Mouse (Mus musculus) midbrain, embryonic 14.5 days (tissue): ENCODE data around the gene Ppfia4. TPM values are rescaled to one million over a fixed set of nuclear protein-coding genes. Genes with fewer than 3 reads are reported as not detected.

ENCODE experiments used
- ATAC-seq: fragments of 200-750 bp; cut with Nextera tagmentation; 2 replicates; pipeline ENCODE4 v1.8.0; 2017; ENCODE audit warnings: moderate number of reproducible peaks, moderate library complexity; ENCODE audit not compliant: low FRiP score, low TSS enrichment
- DNase-seq: peaks from one replicate; pipeline ENCODE4 v3.0.0-alpha.2; 2015
- H3K27ac ChIP-seq: fragments of 300-500 bp; sonication (generic); replicated peaks from 2 replicates; pipeline ENCODE4 v1.5.1; 2014; ENCODE audit warnings: mild to moderate bottlenecking, low read depth, low read length, moderate library complexity
- H3K27me3 ChIP-seq: fragments of 300-500 bp; sonication (generic); 2 replicates; pipeline ENCODE4 v1.6.1; 2014; ENCODE audit warnings: low read length, control low read depth, mixed read lengths; ENCODE audit not compliant: control insufficient read depth, insufficient read depth
- H3K36me3 ChIP-seq: fragments of 300-500 bp; sonication (generic); 2 replicates; pipeline ENCODE4 v1.6.1; 2014; ENCODE audit warnings: low read length, control low read depth; ENCODE audit not compliant: control insufficient read depth, insufficient read depth
- H3K4me1 ChIP-seq: fragments of 300-500 bp; sonication (generic); 2 replicates; pipeline ENCODE4 v1.6.1; 2014; ENCODE audit warnings: mild to moderate bottlenecking, antibody characterized with exemption, low read length, control low read depth; ENCODE audit not compliant: control insufficient read depth, insufficient read depth
- H3K4me2 ChIP-seq: fragments of 300-500 bp; sonication (generic); 2 replicates; pipeline ENCODE4 v1.6.1; 2014; ENCODE audit warnings: mild to moderate bottlenecking, low read length, moderate library complexity
- H3K4me3 ChIP-seq: fragments of 300-500 bp; sonication (generic); replicated peaks from 2 replicates; pipeline ENCODE4 v1.5.1; 2014; ENCODE audit warnings: low read depth, low read length
- H3K9ac ChIP-seq: fragments of 300-500 bp; sonication (generic); replicated peaks from 2 replicates; pipeline ENCODE4 v1.6.1; 2014; ENCODE audit warnings: mild to moderate bottlenecking, low read length, moderate library complexity
- H3K9me3 ChIP-seq: fragments of 300-500 bp; sonication (generic); 2 replicates; pipeline ENCODE4 v1.6.1; 2016; ENCODE audit warnings: low read length, control low read depth, mixed read lengths; ENCODE audit not compliant: control insufficient read depth
- WGBS: fragments of 180-500 bp; shearing (Covaris S2); extraction: QIAGEN DNeasy Blood & Tissue Kit; methylation state at CpG from one replicate; pipeline ENCODE4 v1.1.7; 2014; 5-methylcytosine and 5-hydroxymethylcytosine counted together
- polyA plus RNA-seq: library from polyadenylated mRNA; unstranded; fragments of >200 nt; fragmentation: Nextera tagmentation; extraction: Ambion mirVana; gene quantifications from 2 replicates; pipeline ENCODE4 v1.2.1, GENCODE M21; 2014

The Ppfia4 gene
- polyA plus RNA-seq, 1 experiment from 2014 or later = 11.5 TPM

DNA sequence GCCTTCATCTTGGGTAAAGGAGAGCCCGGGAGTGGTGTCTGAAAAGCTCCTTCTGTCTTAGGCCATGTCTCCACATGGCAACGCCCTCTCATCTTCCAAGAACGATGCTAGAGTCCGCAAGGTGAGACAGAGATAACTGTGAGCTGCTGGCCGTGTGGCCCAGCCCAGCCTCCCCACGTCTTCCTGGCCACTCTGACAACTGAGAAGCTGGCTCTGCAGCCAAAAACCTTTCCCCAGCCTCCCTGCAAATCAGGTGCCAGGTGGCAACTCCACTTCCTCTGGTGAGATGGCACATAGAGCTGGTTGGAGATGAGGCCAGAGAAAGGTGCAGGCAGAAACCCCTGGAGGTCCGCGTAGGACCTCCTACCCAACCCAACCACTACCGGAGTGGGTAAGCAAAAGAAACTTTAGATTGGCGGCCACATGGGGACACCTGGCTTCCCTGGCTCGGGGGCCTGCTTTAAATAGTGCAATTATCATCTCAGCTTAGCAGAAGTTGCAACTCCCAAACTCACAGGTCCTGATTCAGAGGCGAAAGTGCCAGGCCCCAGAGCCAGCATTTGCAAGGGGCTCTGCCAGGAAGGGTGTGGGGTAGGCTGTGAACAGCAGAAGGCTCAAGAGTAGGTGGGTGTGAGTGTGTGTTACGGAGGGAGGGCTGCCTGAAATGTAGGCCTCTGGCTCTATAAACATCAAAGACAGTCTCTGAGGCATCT lies 2.6 kb upstream of the Ppfia4 start:
- whole genome bisulfite sequencing = 78% methylated on average over 13 of the region's 13 CpGs
- DNase-seq = no peak

DNA sequence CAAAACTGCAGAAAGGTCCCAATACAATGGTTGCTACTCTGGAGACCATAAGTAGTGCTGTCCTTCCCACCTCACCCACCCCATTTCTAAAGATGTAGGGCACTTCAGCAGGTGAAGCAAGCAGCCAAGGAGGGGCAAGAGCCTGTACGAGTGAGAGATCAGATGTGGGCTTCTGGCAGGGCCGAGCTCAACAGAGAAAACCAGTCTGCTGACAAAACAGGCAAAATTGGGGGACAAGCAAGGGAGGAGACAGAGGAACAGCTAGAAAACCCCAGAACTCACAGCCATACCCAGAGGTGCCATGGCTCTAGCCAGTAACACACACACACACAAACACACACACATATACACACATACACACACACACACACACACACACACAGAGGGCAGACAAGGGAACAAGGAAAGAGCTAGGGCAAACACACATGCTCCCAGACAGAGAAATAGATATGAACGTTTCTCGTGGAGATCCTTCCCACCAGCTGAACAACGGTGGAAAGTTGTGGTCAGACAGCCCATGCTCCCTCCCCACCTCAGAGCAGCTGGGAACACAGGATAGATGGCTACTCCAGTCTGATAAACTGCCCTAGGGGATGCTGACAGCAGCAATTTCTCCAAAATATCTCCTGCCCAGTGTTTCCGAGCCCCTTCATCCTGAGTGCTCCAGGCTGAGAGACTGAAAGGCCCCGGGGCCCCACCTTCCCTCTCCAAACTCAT lies 1.5 kb upstream of the Ppfia4 start:
- H3K4me2 ChIP-seq = no peak overlapping the region
- H3K9me3 ChIP-seq = no peaks in the 10 kb centered on the region
- WGBS = 87% methylated on average over 7 of the region's 7 CpGs
- ATAC-seq = no peak
- H3K4me1 ChIP-seq = 0 out of 2 replicates have a peak, but pooled peaks cover 4% of the 10 kb centered on the region
- H3K4me3 ChIP-seq = no peak overlapping the region
- no peak overlapping the region for H3K27ac ChIP-seq
- DNase-seq = no peak
- no peaks in the 10 kb centered on the region for H3K27me3 ChIP-seq
- H3K36me3 ChIP-seq = no peaks in the 10 kb centered on the region
- no peak overlapping the region for H3K9ac ChIP-seq

More for the DNA sequence above, 2.6 kb upstream of the Ppfia4 start:
- no peak for ATAC-seq
- H3K4me3 ChIP-seq = no peak overlapping the region
- H3K4me1 ChIP-seq = 0 out of 2 replicates have a peak, but pooled peaks cover 4% of the 10 kb centered on the region
- H3K36me3 ChIP-seq = no peaks in the 10 kb centered on the region
- no peaks in the 10 kb centered on the region for H3K27me3 ChIP-seq
- no peak overlapping the region for H3K27ac ChIP-seq
- no peak overlapping the region for H3K9ac ChIP-seq
- no peak overlapping the region for H3K4me2 ChIP-seq
- no peaks in the 10 kb centered on the region for H3K9me3 ChIP-seq

DNA sequence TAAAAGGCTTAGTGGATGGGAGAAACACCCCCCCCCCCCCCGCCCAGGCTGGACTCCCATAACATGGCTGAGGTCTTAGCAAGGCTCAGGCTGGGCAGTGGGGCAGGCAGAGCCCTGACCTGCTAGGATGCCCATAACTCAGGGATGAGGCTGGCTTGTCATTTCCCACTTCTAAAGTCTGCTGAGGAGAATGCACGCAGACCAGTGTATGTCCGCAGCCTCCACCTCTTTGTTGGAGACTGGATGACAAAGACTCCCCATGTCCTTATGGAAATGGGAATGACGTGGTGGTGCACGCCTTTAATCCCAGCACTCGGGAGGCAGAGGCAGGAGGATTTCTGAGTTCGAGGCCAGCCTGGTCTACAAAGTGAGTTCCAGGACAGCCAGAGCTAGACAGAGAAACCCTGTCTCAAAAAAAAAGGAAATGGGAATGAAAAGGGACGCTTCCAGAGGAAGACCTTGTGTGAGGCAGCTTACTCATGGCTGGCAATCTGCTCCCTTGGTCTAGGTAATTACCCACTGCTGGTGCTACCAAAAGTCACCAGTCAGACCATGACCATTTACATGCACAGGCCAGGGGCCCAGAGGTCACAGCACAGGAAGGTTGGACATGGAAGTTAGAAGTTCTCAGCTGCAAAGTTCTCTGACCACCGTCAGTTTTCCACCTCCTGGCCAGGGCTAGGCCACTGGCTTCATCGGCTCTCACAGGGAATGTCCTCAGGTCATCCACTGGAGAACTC lies 813 bp upstream of the Ppfia4 start:
- H3K4me2 ChIP-seq = no peak overlapping the region
- no peak overlapping the region for H3K9ac ChIP-seq
- H3K4me3 ChIP-seq = no peak overlapping the region
- WGBS = 85% methylated on average over 10 of the region's 10 CpGs
- 0 out of 2 replicates have a peak, but pooled peaks cover 4% of the 10 kb centered on the region for H3K4me1 ChIP-seq
- no peak for DNase-seq
- ATAC-seq = no peak
- no peaks in the 10 kb centered on the region for H3K36me3 ChIP-seq
- no peaks in the 10 kb centered on the region for H3K9me3 ChIP-seq
- no peak overlapping the region for H3K27ac ChIP-seq
- H3K27me3 ChIP-seq = no peaks in the 10 kb centered on the region

DNA sequence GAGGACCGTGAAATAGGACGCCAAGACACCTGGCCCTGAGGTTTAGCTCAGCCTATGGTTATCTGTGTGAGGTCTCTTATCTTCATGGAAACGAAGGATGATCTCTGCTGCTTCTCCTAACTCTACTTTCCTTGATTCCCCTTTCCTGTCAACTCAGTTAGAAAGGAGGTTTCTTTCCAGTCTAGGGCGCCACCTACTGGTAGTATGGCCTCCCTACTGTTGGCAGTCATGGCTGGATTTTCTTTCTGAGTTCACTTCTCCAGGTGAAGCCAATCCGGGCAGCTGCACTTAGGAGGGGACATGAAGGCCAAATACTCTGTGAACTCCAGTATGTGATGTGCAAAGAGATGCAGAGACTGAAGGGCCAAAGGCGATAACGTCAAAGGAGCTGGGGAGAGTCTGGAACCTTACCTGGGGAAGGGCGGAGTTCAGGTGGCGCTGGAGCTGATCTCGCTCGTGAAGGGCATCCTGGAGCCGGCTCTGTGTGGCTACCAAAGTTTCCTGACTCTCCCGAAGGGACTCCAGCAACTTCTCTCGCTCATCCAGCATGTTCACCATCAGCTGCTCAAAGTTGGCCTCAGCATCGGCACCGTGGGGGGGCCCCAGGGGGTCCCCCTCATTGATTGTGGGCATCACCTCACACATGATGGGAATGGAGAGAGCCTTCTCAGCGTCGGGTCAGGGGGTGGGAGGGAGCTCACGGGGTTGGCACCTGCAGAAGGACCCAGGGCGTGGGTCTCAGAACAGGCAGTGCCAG lies 671 bp downstream of the Ppfia4 start:
- H3K4me3 ChIP-seq = no peak overlapping the region
- no peak overlapping the region for H3K4me2 ChIP-seq
- no peak overlapping the region for H3K9ac ChIP-seq
- no peaks in the 10 kb centered on the region for H3K36me3 ChIP-seq
- no peak overlapping the region for H3K27ac ChIP-seq
- WGBS = 58% methylated on average over 20 of the region's 20 CpGs
- no peaks in the 10 kb centered on the region for H3K27me3 ChIP-seq
- 0 out of 2 replicates have a peak, but pooled peaks cover 4% of the 10 kb centered on the region for H3K4me1 ChIP-seq
- H3K9me3 ChIP-seq = no peaks in the 10 kb centered on the region
- DNase-seq (peak; percentile 94), ATAC-seq (no peak)

DNA sequence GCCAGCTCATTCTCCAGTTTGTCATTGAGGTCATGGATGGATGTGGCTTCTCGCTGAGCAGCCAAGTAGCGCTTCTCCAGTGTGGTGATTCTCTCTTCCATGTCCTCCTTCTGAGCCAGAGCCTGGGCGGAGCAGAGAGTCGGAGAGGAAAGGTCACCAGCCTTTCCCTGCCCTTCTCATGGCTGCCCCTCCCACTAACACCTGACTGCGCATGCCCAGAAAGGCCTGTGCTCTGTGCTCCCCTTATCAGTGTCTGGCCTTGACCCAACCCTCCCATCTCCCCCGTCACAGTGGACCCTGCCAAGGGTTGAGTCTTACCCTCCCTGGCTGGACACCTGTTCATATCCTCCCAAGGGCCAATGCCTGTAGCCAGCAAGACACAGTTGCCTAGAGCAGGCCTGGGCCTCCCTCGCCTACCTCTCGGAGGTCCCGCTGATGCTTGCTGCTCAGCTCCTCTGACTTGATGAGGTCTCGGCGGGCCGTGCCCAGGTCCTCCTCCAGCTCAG lies 5.8 kb downstream of the Ppfia4 start:
- no peak overlapping the region for H3K9ac ChIP-seq
- no peaks in the 10 kb centered on the region for H3K4me1 ChIP-seq
- no peak overlapping the region for H3K4me3 ChIP-seq
- WGBS = 92% methylated on average over 12 of the region's 12 CpGs
- 0 out of 2 replicates have a peak, but pooled peaks cover 4% of the 10 kb centered on the region for H3K36me3 ChIP-seq
- DNase-seq (no peak), ATAC-seq (no peak)
- no peak overlapping the region for H3K27ac ChIP-seq
- H3K4me2 ChIP-seq = no peak overlapping the region
- no peaks in the 10 kb centered on the region for H3K27me3 ChIP-seq
- no peaks in the 10 kb centered on the region for H3K9me3 ChIP-seq

DNA sequence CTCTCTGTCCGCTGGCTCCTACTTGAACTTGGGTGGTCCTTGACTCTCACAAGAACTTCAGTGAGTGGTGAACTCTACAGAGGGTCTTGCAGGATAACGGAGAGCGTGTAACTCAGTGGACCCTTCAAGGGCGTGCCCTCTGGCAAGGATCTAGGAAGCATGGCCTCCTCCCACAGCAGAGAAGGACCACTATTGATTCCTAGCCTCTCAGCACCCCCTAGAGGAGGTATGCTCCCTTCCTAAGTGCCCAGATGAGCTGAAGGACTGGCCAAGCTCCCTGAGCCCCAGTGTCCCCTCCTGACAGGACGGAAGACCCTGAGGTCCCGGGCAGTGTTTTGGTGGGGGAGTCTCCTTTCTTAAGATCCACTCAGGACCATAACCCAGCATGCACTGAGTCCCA lies 10.1 kb downstream of the Ppfia4 start:
- H3K9me3 ChIP-seq = no peaks in the 10 kb centered on the region
- H3K9ac ChIP-seq = no peak overlapping the region
- no peaks in the 10 kb centered on the region for H3K27me3 ChIP-seq
- H3K4me2 ChIP-seq = no peak overlapping the region
- H3K36me3 ChIP-seq = 0 out of 2 replicates have a peak, but pooled peaks cover 4% of the 10 kb centered on the region
- no peak overlapping the region for H3K4me3 ChIP-seq
- DNase-seq (no peak), ATAC-seq (no peak)
- H3K27ac ChIP-seq = no peak overlapping the region
- H3K4me1 ChIP-seq = peaks cover 7% of the 10 kb centered on the region
- 86% methylated on average over 6 of the region's 6 CpGs for WGBS

DNA sequence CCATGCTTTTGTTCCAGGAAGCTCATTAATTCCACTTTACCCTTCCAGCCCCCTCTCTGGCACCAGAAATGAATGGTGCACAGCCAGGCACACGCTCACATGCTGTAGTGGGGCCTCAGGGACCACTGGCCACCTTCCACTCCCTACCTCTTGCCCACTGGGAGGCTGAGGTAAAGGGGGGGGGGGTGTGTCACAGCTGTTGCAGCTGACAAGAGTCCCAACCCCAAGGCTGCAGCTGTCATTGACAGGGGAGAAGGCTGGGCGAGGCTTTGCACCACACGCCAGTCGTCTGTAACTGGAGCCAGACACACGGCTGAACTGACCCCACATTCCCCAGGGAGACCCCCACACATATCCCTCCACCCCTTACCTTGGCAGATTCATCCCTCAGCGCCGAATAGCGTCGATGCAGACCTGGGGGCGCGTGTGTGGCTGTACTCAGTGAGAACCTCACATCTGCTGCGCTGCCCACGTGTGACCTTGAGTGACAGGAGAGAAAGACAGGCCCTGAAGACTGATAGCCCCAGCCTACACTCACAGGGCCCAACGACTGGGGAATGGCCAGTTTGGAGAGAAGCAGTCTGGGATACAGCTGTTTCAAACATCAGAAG lies 11.9 kb downstream of the Ppfia4 start:
- DNase-seq = peak; percentile 24

More for the DNA sequence above, 11.9 kb downstream of the Ppfia4 start:
- Histone ChIP-seq H3K27ac (no peak overlapping the region), H3K36me3 (0 out of 2 replicates have a peak, but pooled peaks cover 2% of the 10 kb centered on the region), H3K9me3 (no peaks in the 10 kb centered on the region), H3K4me3 (no peak overlapping the region), H3K27me3 (no peaks in the 10 kb centered on the region), H3K4me2 (no peak overlapping the region), H3K9ac (no peak overlapping the region), H3K4me1 (peaks cover 7% of the 10 kb centered on the region)
- peak; percentile 70; the same call in 1 of the 2 replicates for ATAC-seq
- WGBS = 55% methylated on average over 14 of the region's 14 CpGs
